Mouse (Mus musculus): ENCODE results near the gene Wscd2.

- TF ChIP-seq CTCF (IDR thresholded peaks at IDR 0.05; ENCODE audit: extremely low read depth, insufficient read depth, low read length) (no peak), POLR2A (IDR thresholded peaks at IDR 0.05; ENCODE audit: extremely low read depth, insufficient read depth, low read length) (no peak)
Measured at GRCm38 (mm10) chr5:113577555-113577954, 87.4 kb downstream of the Wscd2 start.
